Mouse (Mus musculus): ENCODE results near the gene Atg2a.

GRCm38 (mm10) chr19:6231036-6231435 lies 10.4 kb upstream of the Atg2a start:
- TF ChIP-seq CTCF (IDR thresholded peaks at IDR 0.05; ENCODE audit: low read depth, low read length) (no peak), TAL1 (conservative IDR thresholded peaks at IDR 0.05; ENCODE audit: low read depth, low read length) (no peak)
